Mouse (Mus musculus): ENCODE results near the gene Htra1. TPM values are rescaled to one million over a fixed set of nuclear protein-coding genes. Genes with fewer than 3 reads are reported as not detected.

Htra1 gene
- total and polyA plus RNA-seq, 3 experiments: not detected

- H3K27me3 ChIP-seq (ENCODE audit: insufficient read depth, low read length): no peaks in the 10 kb centered on the region
- no peaks in the 10 kb centered on the region for H3K36me3 ChIP-seq (replicated peaks)
- DNase-seq (ENCODE audit: low spot score) (no peak), ATAC-seq (ENCODE audit: extremely low read depth, insufficient number of reproducible peaks, low FRiP score, poor library complexity, severe bottlenecking) (no peak)
- peaks cover 91% of the 10 kb centered on the region for H3K9me3 ChIP-seq (replicated peaks)
- TF ChIP-seq CTCF (IDR thresholded peaks at IDR 0.05; ENCODE audit: low read depth, low read length) (no peak), TAL1 (conservative IDR thresholded peaks at IDR 0.05; ENCODE audit: low read depth, low read length) (no peak), GATA2 (IDR thresholded peaks at IDR 0.05; ENCODE audit: borderline replicate concordance, low read depth, low read length) (no peak), POLR2AphosphoS5 (IDR thresholded peaks at IDR 0.05; ENCODE audit: insufficient replicate concordance, low read depth, low read length) (no peak), GATA1 (IDR thresholded peaks at IDR 0.05; ENCODE audit: borderline replicate concordance, low read length) (no peak)
- H3K4me1 ChIP-seq (ENCODE audit: insufficient read depth, low read depth, low read length): no peaks in the 10 kb centered on the region
- H3K4me3 ChIP-seq (ENCODE audit: low read depth, low read length): no peak overlapping the region
Measured at GRCm38 (mm10) chr7:130937266-130937841, 1.4 kb downstream of the Htra1 start.

- no peak for ATAC-seq (ENCODE audit: extremely low read depth, insufficient number of reproducible peaks, low FRiP score, poor library complexity, severe bottlenecking)
- H3K9me3 ChIP-seq (replicated peaks): peaks cover 92% of the 10 kb centered on the region
Measured at GRCm38 (mm10) chr7:130938005-130938404, 2.1 kb downstream of the Htra1 start.

GRCm38 (mm10) chr7:130938896-130939295 is 3.0 kb downstream of the Htra1 start:
- DNase-seq (ENCODE audit: low spot score): no peak
- Histone ChIP-seq H3K27me3 (ENCODE audit: insufficient read depth, low read length) (no peaks in the 10 kb centered on the region), H3K36me3 (replicated peaks) (no peaks in the 10 kb centered on the region), H3K4me3 (ENCODE audit: low read depth, low read length) (no peak overlapping the region), H3K4me1 (ENCODE audit: insufficient read depth, low read depth, low read length) (no peaks in the 10 kb centered on the region), H3K9me3 (replicated peaks) (peaks cover 92% of the 10 kb centered on the region)
- ATAC-seq (ENCODE audit: extremely low read depth, insufficient number of reproducible peaks, low FRiP score, poor library complexity, severe bottlenecking): no peak
- TF ChIP-seq GATA1 (IDR thresholded peaks at IDR 0.05; ENCODE audit: borderline replicate concordance, low read length) (no peak), TAL1 (conservative IDR thresholded peaks at IDR 0.05; ENCODE audit: low read depth, low read length) (no peak), CTCF (IDR thresholded peaks at IDR 0.05; ENCODE audit: low read depth, low read length) (no peak), POLR2AphosphoS5 (IDR thresholded peaks at IDR 0.05; ENCODE audit: insufficient replicate concordance, low read depth, low read length) (no peak), GATA2 (IDR thresholded peaks at IDR 0.05; ENCODE audit: borderline replicate concordance, low read depth, low read length) (no peak)

More at GRCm38 (mm10) chr7:130938005-130938404, 2.1 kb downstream of the Htra1 start:
- no peak overlapping the region for H3K4me3 ChIP-seq (ENCODE audit: low read depth, low read length)
- no peak for TF ChIP-seq POLR2AphosphoS5 (IDR thresholded peaks at IDR 0.05; ENCODE audit: insufficient replicate concordance, low read depth, low read length)
- no peak for TF ChIP-seq TAL1 (conservative IDR thresholded peaks at IDR 0.05; ENCODE audit: low read depth, low read length)
- TF ChIP-seq CTCF (IDR thresholded peaks at IDR 0.05; ENCODE audit: low read depth, low read length): no peak
- no peak for TF ChIP-seq GATA2 (IDR thresholded peaks at IDR 0.05; ENCODE audit: borderline replicate concordance, low read depth, low read length)
- no peak for TF ChIP-seq GATA1 (IDR thresholded peaks at IDR 0.05; ENCODE audit: borderline replicate concordance, low read length)
- no peak for DNase-seq (ENCODE audit: low spot score)
- H3K4me1 ChIP-seq (ENCODE audit: insufficient read depth, low read depth, low read length): no peaks in the 10 kb centered on the region
- H3K36me3 ChIP-seq (replicated peaks): no peaks in the 10 kb centered on the region
- no peaks in the 10 kb centered on the region for H3K27me3 ChIP-seq (ENCODE audit: insufficient read depth, low read length)

GRCm38 (mm10) chr7:130940733-130941132 is 4.8 kb downstream of the Htra1 start:
- Histone ChIP-seq H3K4me1 (ENCODE audit: insufficient read depth, low read depth, low read length) (no peaks in the 10 kb centered on the region), H3K27me3 (ENCODE audit: insufficient read depth, low read length) (no peaks in the 10 kb centered on the region), H3K36me3 (replicated peaks) (no peaks in the 10 kb centered on the region), H3K9me3 (replicated peaks) (peaks cover 91% of the 10 kb centered on the region), H3K4me3 (ENCODE audit: low read depth, low read length) (no peak overlapping the region)
- ATAC-seq (ENCODE audit: extremely low read depth, insufficient number of reproducible peaks, low FRiP score, poor library complexity, severe bottlenecking) (no peak), DNase-seq (ENCODE audit: low spot score) (no peak)
- TF ChIP-seq TAL1 (conservative IDR thresholded peaks at IDR 0.05; ENCODE audit: low read depth, low read length): no peak
- no peak for TF ChIP-seq GATA2 (IDR thresholded peaks at IDR 0.05; ENCODE audit: borderline replicate concordance, low read depth, low read length)

- Histone ChIP-seq H3K4me3 (ENCODE audit: low read depth, low read length) (no peak overlapping the region), H3K27me3 (ENCODE audit: insufficient read depth, low read length) (no peaks in the 10 kb centered on the region), H3K4me1 (ENCODE audit: insufficient read depth, low read depth, low read length) (no peaks in the 10 kb centered on the region), H3K9me3 (replicated peaks) (peaks cover 84% of the 10 kb centered on the region), H3K36me3 (replicated peaks) (no peaks in the 10 kb centered on the region)
- TF ChIP-seq TAL1 (conservative IDR thresholded peaks at IDR 0.05; ENCODE audit: low read depth, low read length): no peak
- TF ChIP-seq GATA1 (IDR thresholded peaks at IDR 0.05; ENCODE audit: borderline replicate concordance, low read length): no peak
- TF ChIP-seq GATA2 (IDR thresholded peaks at IDR 0.05; ENCODE audit: borderline replicate concordance, low read depth, low read length): no peak
- TF ChIP-seq CTCF (IDR thresholded peaks at IDR 0.05; ENCODE audit: low read depth, low read length): no peak
- TF ChIP-seq POLR2AphosphoS5 (IDR thresholded peaks at IDR 0.05; ENCODE audit: insufficient replicate concordance, low read depth, low read length): no peak
- DNase-seq (ENCODE audit: low spot score): no peak
- no peak for ATAC-seq (ENCODE audit: extremely low read depth, insufficient number of reproducible peaks, low FRiP score, poor library complexity, severe bottlenecking)
Measured at GRCm38 (mm10) chr7:130943280-130943895, 7.5 kb downstream of the Htra1 start.

- no peak overlapping the region for H3K4me3 ChIP-seq (ENCODE audit: low read depth, low read length)
- no peak for TF ChIP-seq POLR2AphosphoS5 (IDR thresholded peaks at IDR 0.05; ENCODE audit: insufficient replicate concordance, low read depth, low read length)
- TF ChIP-seq GATA2 (IDR thresholded peaks at IDR 0.05; ENCODE audit: borderline replicate concordance, low read depth, low read length): no peak
- TF ChIP-seq CTCF (IDR thresholded peaks at IDR 0.05; ENCODE audit: low read depth, low read length): no peak
- no peak for TF ChIP-seq TAL1 (conservative IDR thresholded peaks at IDR 0.05; ENCODE audit: low read depth, low read length)
- TF ChIP-seq GATA1 (IDR thresholded peaks at IDR 0.05; ENCODE audit: borderline replicate concordance, low read length): no peak
- ATAC-seq (ENCODE audit: extremely low read depth, insufficient number of reproducible peaks, low FRiP score, poor library complexity, severe bottlenecking): no peak
- peaks cover 80% of the 10 kb centered on the region for H3K9me3 ChIP-seq (replicated peaks)
- no peaks in the 10 kb centered on the region for H3K36me3 ChIP-seq (replicated peaks)
- no peaks in the 10 kb centered on the region for H3K4me1 ChIP-seq (ENCODE audit: insufficient read depth, low read depth, low read length)
- DNase-seq (ENCODE audit: low spot score): no peak
- no peaks in the 10 kb centered on the region for H3K27me3 ChIP-seq (ENCODE audit: insufficient read depth, low read length)
Measured at GRCm38 (mm10) chr7:130944766-130945475, 9.0 kb downstream of the Htra1 start.
